Mouse (Mus musculus) adrenal gland, adult (tissue): ENCODE measurements around the gene Tmem100.

Source experiments
- DNase-seq, 2 experiments: peaks; one replicate each; pipeline ENCODE4 v3.0.0; 2022 to 2023; ENCODE audit warnings: low spot score in 1 of 2; ENCODE audit not compliant: inconsistent age in 2 of 2

Tmem100 gene

GRCm38 (mm10) chr11:90013657-90014056 lies 16.5 kb upstream of the Tmem100 start:
- no peak for DNase-seq

- no peak for DNase-seq
Measured at GRCm38 (mm10) chr11:90015281-90015680, 14.9 kb upstream of the Tmem100 start.

GRCm38 (mm10) chr11:90019161-90019560 lies 11.0 kb upstream of the Tmem100 start:
- peak in 1 of 2 experiments; percentile 71 for DNase-seq

- peak; percentile 57 to 85 for DNase-seq
Measured at GRCm38 (mm10) chr11:90025891-90026801, 4.0 kb upstream of the Tmem100 start.

DNA sequence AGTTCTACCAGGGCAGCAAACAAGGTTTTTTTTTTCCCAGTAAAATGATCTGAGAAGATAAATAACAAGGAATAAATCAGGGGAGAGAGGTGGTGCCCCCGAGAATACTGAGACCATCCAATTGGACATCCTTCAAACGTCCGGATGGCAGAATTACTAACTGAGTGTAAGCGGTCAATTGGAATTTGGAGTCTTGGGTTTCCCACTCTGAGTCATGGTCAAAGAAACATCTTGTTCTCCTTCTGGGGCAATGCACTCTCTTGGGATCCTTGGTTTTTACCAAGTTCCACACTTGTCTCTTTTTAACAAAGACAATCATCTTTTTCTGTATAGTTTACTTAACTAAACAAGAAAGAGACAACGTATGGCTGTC lies 3.4 kb upstream of the Tmem100 start:
- no peak for DNase-seq

DNA sequence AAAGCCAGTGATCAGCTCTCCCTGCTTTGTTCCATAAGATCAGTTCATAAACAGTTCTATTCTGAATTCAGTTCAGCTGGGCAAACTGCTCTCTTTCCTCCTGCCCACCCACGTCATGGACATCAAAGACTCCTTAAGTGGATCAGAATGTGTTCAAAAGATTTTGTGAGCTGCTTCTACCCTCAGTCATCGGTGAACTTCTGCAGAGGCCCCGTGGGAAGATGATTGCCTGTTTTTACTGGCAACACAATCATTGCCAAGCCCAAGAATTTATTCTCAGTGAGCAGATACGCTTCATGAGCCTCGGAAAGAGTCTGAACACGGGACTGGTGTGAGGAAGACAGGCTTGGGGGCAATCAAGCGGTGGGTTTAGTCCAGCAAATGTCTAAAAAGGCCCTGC lies 2.9 kb upstream of the Tmem100 start:
- no peak for DNase-seq

GRCm38 (mm10) chr11:90028746-90029145 lies 1.4 kb upstream of the Tmem100 start:
- DNase-seq = no peak

DNA sequence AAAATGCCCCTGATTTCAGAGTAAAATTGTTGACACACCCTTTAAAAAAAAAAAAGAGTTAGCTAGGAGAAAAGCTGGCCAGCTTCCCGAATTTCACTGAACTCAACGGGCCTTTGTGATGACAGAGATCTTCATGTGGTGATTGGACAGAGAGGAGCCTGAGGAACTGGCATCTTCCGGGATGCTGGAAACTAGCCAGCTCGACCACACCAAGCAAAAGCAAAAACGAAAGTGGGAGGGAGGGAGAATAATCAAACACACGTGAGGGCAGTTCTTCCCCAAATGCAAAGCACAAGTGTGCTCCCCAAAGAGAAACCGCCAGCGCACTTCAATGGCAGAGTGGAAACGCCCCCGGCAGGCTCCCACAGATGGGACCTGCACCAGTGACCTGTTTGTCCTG lies 794 bp upstream of the Tmem100 start:
- DNase-seq = peak; percentile 67 to 80

- DNase-seq = peak; percentile 63 to 82
Measured at GRCm38 (mm10) chr11:90030557-90030956, 409 bp downstream of the Tmem100 start.

DNA sequence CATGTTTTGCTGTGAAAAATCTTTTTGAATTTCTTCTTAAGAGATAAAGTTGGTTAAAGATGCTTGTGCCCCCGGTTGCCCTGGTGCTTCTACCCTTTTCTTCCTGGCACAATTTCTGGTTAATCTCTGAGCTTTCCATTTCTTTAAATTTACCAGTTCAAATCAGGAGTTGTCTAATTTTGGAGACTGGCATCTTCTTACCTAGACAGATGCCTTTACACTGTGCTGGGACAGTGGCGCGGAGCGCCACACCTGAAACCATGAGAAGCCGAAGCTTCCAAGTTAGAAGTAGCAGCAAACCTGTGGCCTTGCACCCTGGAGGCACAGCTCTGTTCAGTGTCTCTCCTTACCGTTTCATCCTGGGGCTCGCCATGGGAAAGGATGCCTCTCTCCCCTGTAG lies 928 bp downstream of the Tmem100 start:
- no peak for DNase-seq

DNA sequence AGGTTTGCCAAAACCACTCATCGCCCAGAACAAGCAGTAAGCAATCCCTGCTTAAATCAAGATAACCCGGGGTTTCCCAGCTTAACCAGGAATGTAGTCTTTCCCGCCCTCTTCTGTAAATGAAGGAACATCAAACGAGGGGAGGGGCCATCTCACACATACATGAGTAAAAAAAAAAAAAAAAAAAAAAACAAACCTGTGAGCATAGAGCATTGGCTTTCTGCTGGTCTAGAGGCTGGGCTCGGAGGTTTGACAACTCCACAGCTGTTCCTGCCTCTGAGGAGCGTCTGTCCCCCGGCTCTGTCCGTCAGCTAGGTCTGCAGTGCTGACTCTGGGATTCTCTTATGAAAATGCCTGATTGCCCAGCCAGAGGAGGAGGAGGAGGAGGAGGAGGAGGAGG lies 2.7 kb downstream of the Tmem100 start:
- DNase-seq = no peak

DNA sequence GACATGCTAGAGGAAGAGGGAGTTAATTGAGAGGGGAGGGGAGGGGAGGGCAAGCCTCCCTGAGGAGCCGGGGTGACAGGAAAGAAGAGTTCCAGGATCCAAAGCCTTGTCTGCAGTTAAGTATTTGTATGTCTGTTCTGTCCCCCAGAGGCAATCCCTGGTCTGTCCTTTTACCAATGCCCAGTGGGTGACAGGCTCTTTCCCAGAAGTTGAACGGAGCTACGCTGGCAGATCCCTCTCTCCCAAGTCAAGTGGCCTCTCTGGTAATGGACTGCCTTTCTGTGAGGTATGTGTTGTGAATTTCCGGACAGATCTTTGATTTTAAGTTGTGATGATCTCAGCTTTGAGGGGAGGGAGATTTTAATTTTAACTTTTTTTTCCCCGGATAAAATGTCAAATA lies 3.3 kb downstream of the Tmem100 start:
- no peak for DNase-seq

GRCm38 (mm10) chr11:90034646-90035045 lies 4.5 kb downstream of the Tmem100 start:
- no peak for DNase-seq

DNA sequence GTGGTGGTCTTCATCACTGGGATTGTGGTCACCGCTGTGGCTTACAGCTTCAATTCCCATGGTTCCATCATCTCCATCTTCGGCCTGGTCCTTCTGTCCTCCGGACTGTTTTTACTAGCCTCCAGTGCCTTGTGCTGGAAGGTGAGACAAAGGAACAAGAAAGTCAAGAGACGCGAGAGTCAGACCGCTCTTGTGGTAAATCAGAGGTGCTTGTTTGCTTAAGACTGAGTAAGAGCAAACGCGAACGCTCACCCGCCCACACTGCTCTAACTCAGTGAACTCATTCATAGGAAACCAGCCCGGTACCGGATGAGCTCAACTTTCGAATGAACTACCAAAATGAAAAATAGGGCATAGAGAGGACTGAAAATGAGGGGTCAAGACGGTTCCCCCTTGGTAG lies 5.4 kb downstream of the Tmem100 start:
- DNase-seq = no peak

DNA sequence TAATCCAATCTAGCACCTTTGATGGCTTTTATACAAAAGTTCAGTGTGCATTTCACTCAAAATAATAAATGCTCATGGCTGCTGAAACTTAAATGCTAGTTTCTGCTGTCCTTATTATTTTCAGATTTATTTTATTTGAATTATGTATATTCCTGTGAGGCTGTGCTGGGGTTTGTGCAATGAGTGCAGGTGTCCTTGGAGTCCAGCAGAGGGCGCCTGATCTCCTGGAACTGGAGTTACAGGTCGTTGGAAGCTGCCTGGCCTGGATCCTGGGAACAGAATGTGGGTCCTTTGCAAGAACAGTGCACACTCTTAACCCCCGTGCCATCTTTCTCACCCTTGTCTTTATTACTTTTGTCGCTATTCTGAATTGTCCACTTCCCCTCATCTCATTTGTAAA lies 6.3 kb downstream of the Tmem100 start:
- DNase-seq = no peak

- DNase-seq = peak; percentile 36 to 82
Measured at GRCm38 (mm10) chr11:90038022-90038421, 7.9 kb downstream of the Tmem100 start.

- no peak for DNase-seq
Measured at GRCm38 (mm10) chr11:90044459-90044858, 14.3 kb downstream of the Tmem100 start.

DNA sequence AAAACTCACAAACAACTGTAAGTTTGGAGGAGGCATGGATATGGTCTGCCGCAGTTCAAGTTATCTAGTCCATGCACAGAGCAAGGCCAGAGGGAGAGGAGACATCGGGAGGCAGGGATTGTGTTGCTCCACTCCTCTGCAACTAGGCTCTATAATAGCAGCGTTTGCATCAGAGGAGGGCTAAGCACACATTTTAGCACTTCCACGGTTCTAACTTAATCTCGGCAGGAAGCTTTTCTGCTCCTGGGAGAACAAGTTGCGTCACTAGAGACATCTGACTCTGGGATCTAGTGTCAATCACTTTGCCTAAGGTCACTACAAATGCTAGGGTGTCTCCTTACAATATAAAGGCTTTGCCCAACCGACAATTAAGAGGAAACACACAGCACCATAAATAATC lies 16.1 kb downstream of the Tmem100 start:
- DNase-seq = no peak

- DNase-seq = no peak
Measured at GRCm38 (mm10) chr11:90047271-90047670, 17.1 kb downstream of the Tmem100 start.

DNA sequence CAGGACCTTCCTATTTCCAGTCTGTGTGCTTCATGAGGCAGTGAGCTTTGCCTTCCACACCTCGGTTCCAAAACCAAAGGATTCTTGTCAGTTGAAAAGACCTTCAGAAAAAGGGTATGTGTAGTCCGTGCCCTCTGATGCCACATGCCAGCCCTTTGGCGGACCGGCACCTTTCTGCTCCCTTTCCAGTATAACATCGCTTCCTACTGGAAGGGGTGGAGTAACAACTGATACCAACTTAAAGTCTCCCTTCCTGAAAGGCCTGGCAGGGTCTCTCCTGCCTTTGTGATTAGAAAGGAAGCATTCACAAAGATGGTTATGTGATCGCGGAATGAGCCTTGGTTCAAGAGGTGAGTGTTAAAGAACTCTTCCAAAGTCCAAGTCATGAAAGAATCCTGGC lies 19.9 kb downstream of the Tmem100 start:
- DNase-seq = no peak

GRCm38 (mm10) chr11:90052785-90053184 lies 22.6 kb downstream of the Tmem100 start:
- DNase-seq = no peak

DNA sequence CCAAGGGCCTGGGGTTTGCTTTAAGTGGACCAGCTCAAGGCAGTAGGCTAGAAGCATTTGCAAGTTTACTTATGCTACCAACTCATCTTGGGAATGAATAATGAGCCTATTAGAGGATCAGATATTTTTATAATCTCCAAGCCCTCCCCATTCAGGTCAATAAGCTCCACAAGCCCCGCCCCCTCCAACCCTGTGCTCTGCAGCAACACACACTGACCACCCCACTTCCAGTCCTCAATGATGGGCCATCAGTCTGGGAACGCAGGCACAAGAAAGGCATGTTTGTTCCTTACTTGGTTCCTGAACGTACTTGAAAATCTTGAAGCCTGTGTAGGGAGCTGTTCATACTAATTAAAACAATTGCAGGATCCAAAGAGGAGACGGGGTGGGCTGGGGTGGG lies 23.7 kb downstream of the Tmem100 start:
- no peak for DNase-seq

DNA sequence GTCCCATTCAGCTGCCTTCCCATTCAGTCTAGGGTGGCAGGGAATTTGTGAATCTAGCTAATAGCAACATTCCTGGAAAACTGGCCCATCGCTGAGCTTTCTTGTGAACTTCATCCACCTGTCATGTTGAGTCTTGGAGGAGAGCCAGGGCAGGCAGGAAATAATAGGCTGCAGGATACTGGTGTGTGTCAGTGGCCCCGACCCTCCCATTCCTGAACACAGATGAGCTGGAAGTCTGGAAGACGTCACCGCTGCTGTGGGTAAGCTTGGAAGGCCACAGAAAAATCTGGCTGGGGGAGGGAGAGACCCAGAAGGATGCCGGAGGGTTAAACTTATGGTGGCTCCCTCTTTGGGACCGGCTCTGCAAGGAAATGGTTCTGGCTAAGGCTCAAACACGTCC lies 24.3 kb downstream of the Tmem100 start:
- DNase-seq = no peak
